Mouse (Mus musculus): ENCODE measurements around the gene Mmp11.

GRCm38 (mm10) chr10:75944066-75944772 is 7.9 kb upstream of the Mmp11 start:
- TF ChIP-seq CTCF (IDR thresholded peaks at IDR 0.05; ENCODE audit: low read depth, low read length) (no peak), POLR2A (IDR thresholded peaks at IDR 0.05; ENCODE audit: borderline replicate concordance, low read depth, low read length) (no peak)

All from bone marrow macrophage, adult 2 months (primary cell).